Mouse (Mus musculus) embryonic fibroblast, embryonic 13.5 days (primary cell): ENCODE results near the gene Gm10188.

Experiments
- CTCF ChIP-seq: IDR thresholded peaks from 2 replicates; pipeline ENCODE4 v1.5.1; 2011; ENCODE audit warnings: mild to moderate bottlenecking, control low read depth, low read length, moderate library complexity, borderline replicate concordance; ENCODE audit not compliant: insufficient read depth
- POLR2A ChIP-seq: IDR thresholded peaks from 2 replicates; pipeline ENCODE4 v1.6.1; 2011; ENCODE audit warnings: low read depth, mild to moderate bottlenecking, control low read depth, low read length, moderate library complexity

DNA sequence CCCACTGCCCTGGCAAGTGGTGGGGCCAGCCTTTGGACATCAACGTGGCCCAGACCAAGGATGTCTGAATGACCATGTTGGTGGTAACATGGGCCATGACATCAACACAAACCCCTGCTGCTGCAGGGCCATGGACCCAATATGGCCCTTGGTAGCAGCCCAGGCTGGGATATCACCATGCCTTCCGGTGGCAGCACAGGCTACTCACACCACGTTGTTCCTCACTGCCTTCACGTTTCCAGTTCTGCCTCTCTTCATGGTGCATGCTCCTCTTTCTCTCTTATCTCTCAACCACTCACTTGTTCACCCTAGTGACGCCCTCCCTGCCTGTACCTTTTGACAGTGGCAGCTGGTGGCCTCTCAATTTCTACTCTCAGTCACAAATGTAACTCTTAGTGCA lies 15.4 kb upstream of the Gm10188 start:
- TF ChIP-seq POLR2A, result no peak
- no peak for TF ChIP-seq CTCF
